9 mouse cellular contexts compared by ENCODE assay signal in genomic region chrX:102219126-102219525, GRCm38 (mm10). TPM values are rescaled to one million over a fixed set of nuclear protein-coding genes. Genes with fewer than 3 reads are reported as not detected.
DNase-seq lines count a peak whose midpoint lies in the region; ATAC-seq lines count a peak whose summit lies in the region.
"Had no signal": no experiment of that assay in that cellular context is flagged by ENCODE, and none has a peak within 500 bp of the region (broad histone marks: within the 10 kb centered on the region; RNA-seq: fewer than 3 reads in every experiment).

No protein-coding gene starts in this region.

- ATAC-seq in heart, embryonic 12.5 days (ENCODE audit: insufficient number of reproducible peaks, low FRiP score) = no peak
- peak; percentile 43 for ATAC-seq in activated CD4-positive, CD25-positive, alpha-beta regulatory T cell, adult 4 months
- ATAC-seq in neural tube, embryonic 11.5 days (ENCODE audit: insufficient read depth, low FRiP score, low TSS enrichment) = no peak

- H3K27me3 ChIP-seq in heart, embryonic 12.5 days (replicated peaks) = no peaks in the 10 kb centered on the region
- H3K27me3 ChIP-seq in neural tube, embryonic 11.5 days (ENCODE audit: control insufficient read depth, insufficient read depth, low read length) = no peaks in the 10 kb centered on the region
- H3K27me3 ChIP-seq: lung, embryonic 15.5 days had no signal

- H3K4me2 ChIP-seq in heart, embryonic 12.5 days = no peak overlapping the region
- no peak overlapping the region for H3K4me2 ChIP-seq in neural tube, embryonic 11.5 days (ENCODE audit: low read depth)
- H3K4me2 ChIP-seq: lung, embryonic 15.5 days had no signal

- WGBS in heart, embryonic 12.5 days = 6% methylated on average over 1 of the region's 1 CpGs
- 19% methylated on average over 1 of the region's 1 CpGs for WGBS in neural tube, embryonic 11.5 days

- intact Hi-C loops in heart, postnatal 10 days (cut with DNase I) = loop anchor here (1.0 kb wide), 1 partner anchor 260 kb away; no protein-coding TSS in a partner anchor

- H3K4me1 ChIP-seq in heart, embryonic 12.5 days (replicated peaks) = no peaks in the 10 kb centered on the region
- no peaks in the 10 kb centered on the region for H3K4me1 ChIP-seq in neural tube, embryonic 11.5 days (ENCODE audit: control insufficient read depth, insufficient read depth, low read length)
- H3K4me1 ChIP-seq: lung, embryonic 15.5 days had no signal

- no peaks in the 10 kb centered on the region for H3K36me3 ChIP-seq in heart, embryonic 12.5 days
- no peaks in the 10 kb centered on the region for H3K36me3 ChIP-seq in neural tube, embryonic 11.5 days (ENCODE audit: control insufficient read depth, insufficient read depth, low read length)
- H3K36me3 ChIP-seq: lung, embryonic 15.5 days had no signal

- H3K9me3 ChIP-seq in heart, embryonic 12.5 days (replicated peaks) = no peaks in the 10 kb centered on the region
- no peaks in the 10 kb centered on the region for H3K9me3 ChIP-seq in neural tube, embryonic 11.5 days (ENCODE audit: control insufficient read depth, low read length)
- H3K9me3 ChIP-seq: lung, embryonic 15.5 days had no signal

- DNase-seq in heart, postnatal 10 days = peak; percentile 14 to 27
- peak; percentile 14 to 50 for DNase-seq in CD8-positive naive resting alpha-beta T cell, adult 2 months (ENCODE audit: low read depth in 2 of 2, low spot score in 2 of 2)
- peak; percentile 56 for DNase-seq in embryo, embryonic 11 days
- peak; percentile 62 to 68 for DNase-seq in kidney, postnatal 4 days
- peak; percentile 23 for DNase-seq in neural tube, embryonic 11.5 days (ENCODE audit: low spot score)
- peak; percentile 37 to 46 for DNase-seq in thymus, postnatal 36 days

- no peak overlapping the region for H3K27ac ChIP-seq in heart, embryonic 12.5 days (ENCODE audit: poor library complexity, severe bottlenecking)
- no peak overlapping the region for H3K27ac ChIP-seq in neural tube, embryonic 11.5 days (ENCODE audit: low read depth, low read length)
- H3K27ac ChIP-seq: lung, embryonic 15.5 days had no signal

- no peak overlapping the region for H3K9ac ChIP-seq in heart, embryonic 12.5 days
- no peak overlapping the region for H3K9ac ChIP-seq in neural tube, embryonic 11.5 days (ENCODE audit: low read length)
- H3K9ac ChIP-seq: lung, embryonic 15.5 days had no signal

- H3K4me3 ChIP-seq in heart, embryonic 12.5 days = no peak overlapping the region
- H3K4me3 ChIP-seq in neural tube, embryonic 11.5 days (ENCODE audit: low read depth, low read length) = no peak overlapping the region
- H3K4me3 ChIP-seq: lung, embryonic 15.5 days had no signal

RNA-seq across cellular contexts. Expression of gene Rps4x, which starts 29.9 kb away (rescaled TPM):
- total RNA-seq in heart, postnatal 10 days (2021) = 1,000 to 10,000 TPM; 1,009 to 1,019 TPM
- 446 and 451 TPM in 2 replicates for polyA plus RNA-seq in heart, embryonic 12.5 days (2016; fragmentation: Nextera tagmentation; extraction: Ambion mirVana)
- 1,000 to 10,000 TPM; 1,905 to 1,954 TPM for polyA plus RNA-seq in activated CD4-positive, CD25-positive, alpha-beta regulatory T cell, adult 4 months (2017; shearing (Covaris generic))
- 592 and 632 TPM in 2 replicates for polyA plus RNA-seq in neural tube, embryonic 11.5 days (2014; fragmentation: Nextera tagmentation; extraction: Ambion mirVana)

RNA-seq across cellular contexts. Expression of gene Cited1, which starts 32.9 kb away (rescaled TPM):
- 10 to 100 TPM; 14.1 to 16.6 TPM for total RNA-seq in heart, postnatal 10 days (2021)
- polyA plus RNA-seq in heart, embryonic 12.5 days (2016; fragmentation: Nextera tagmentation; extraction: Ambion mirVana) = 931 and 1,034 TPM in 2 replicates
- under 1 TPM in 1 of 2 experiments, not detected in 1; 0.37 TPM for polyA plus RNA-seq in activated CD4-positive, CD25-positive, alpha-beta regulatory T cell, adult 4 months (2017; shearing (Covaris generic))
- 4.4 and 6.0 TPM in 2 replicates for polyA plus RNA-seq in neural tube, embryonic 11.5 days (2014; fragmentation: Nextera tagmentation; extraction: Ambion mirVana)

Comparison
In these comparisons a context has a peak if more than half of its experiments do, and no peak if none do; other contexts are left out.
1. RNA of gene Cited1, which starts 32.9 kb away (polyA plus RNA-seq): 931 to 1,034 TPM in heart, embryonic 12.5 days; 4.4 to 6.0 TPM in neural tube, embryonic 11.5 days and 0.37 TPM in activated CD4-positive, CD25-positive, alpha-beta regulatory T cell, adult 4 months; every median in the first group is over 100 times any median in the second.
2. Peak in every context shown above with its lines, with median percentiles within 50 percentile points of each other: DNase-seq.